Mouse (Mus musculus): Measurements from ENCODE around the gene Tmem231. TPM values are rescaled to one million over a fixed set of nuclear protein-coding genes. Genes with fewer than 3 reads are reported as not detected.

Gene Tmem231
- polyA plus RNA-seq, 1 experiment from 2014 or later: 8.2 TPM

DNA sequence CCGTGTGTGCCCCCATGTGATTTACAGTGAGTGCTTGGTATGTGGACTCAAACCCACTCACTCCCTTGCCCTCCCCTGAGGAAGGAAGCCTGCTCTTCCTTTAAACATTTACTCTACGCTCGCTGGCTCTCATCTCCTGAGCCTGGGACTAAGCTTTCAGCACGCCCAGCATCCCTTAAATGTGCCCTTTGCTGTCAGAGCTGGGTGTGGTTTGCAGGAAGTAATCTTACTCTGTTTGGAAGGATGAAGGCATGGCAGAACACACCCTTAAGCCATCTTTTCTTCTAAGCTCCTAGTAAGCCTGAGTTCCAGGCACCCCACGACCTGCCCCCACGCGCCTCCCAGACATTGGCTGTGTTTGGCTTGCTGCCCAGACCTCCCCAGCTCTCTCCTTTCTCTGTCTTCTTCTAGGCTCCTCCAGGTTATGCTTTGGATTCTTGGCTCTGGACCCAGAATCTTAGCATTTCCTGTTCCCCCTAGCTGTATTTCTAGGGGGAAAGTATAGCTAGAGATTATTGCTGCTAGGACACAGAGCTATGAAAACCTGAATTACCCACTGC lies 45.5 kb downstream of the Tmem231 start:
- WGBS: 51% methylated on average over 7 of the region's 7 CpGs
- H3K27ac ChIP-seq: no peak overlapping the region
- peaks cover 18% of the 10 kb centered on the region for H3K4me1 ChIP-seq
- no peak overlapping the region for H3K4me3 ChIP-seq
- peaks cover 57% of the 10 kb centered on the region for H3K27me3 ChIP-seq (ENCODE audit: insufficient read depth, poor library complexity, severe bottlenecking)
- H3K36me3 ChIP-seq: no peaks in the 10 kb centered on the region
- no peaks in the 10 kb centered on the region for H3K9me3 ChIP-seq
- DNase-seq (ENCODE audit: low spot score): no peak

GRCm38 (mm10) chr8:111887479-111887878 lies 46.2 kb downstream of the Tmem231 start:
- no peak overlapping the region for H3K4me3 ChIP-seq
- no peaks in the 10 kb centered on the region for H3K9me3 ChIP-seq
- H3K36me3 ChIP-seq: no peaks in the 10 kb centered on the region
- no peak overlapping the region for H3K27ac ChIP-seq
- H3K27me3 ChIP-seq (ENCODE audit: insufficient read depth, poor library complexity, severe bottlenecking): peaks cover 56% of the 10 kb centered on the region
- 70% methylated on average over 1 of the region's 1 CpGs for WGBS
- peaks cover 18% of the 10 kb centered on the region for H3K4me1 ChIP-seq
- DNase-seq (ENCODE audit: low spot score): no peak

DNA sequence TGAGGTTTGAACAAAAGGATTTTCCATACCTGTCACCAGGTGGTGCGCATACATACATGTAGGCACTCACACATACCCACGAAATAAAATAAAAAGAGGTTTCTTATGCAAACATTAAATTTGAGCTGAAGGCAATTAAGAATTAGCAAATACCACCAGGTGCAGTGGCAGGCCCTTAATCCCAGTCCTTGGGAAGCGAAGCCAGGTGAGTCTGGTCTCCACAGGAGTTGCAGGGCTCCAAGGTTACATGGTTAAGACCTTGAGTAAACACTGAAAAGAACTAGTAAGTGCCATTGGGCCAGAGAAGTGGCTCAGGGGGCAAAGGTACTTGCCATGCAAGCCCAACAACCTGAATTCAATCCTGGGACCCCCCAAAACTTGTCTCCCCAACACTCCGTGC lies 50.1 kb downstream of the Tmem231 start:
- no peaks in the 10 kb centered on the region for H3K4me1 ChIP-seq
- H3K9me3 ChIP-seq: no peaks in the 10 kb centered on the region
- H3K36me3 ChIP-seq: no peaks in the 10 kb centered on the region
- H3K4me3 ChIP-seq: no peak overlapping the region
- WGBS: 79% methylated on average over 4 of the region's 4 CpGs
- no peak for DNase-seq (ENCODE audit: low spot score)
- H3K27ac ChIP-seq: no peak overlapping the region
- H3K27me3 ChIP-seq (ENCODE audit: insufficient read depth, poor library complexity, severe bottlenecking): peaks cover 20% of the 10 kb centered on the region

GRCm38 (mm10) chr8:111881591-111881990 lies 52.1 kb downstream of the Tmem231 start:
- H3K4me3 ChIP-seq: no peak overlapping the region
- no peaks in the 10 kb centered on the region for H3K9me3 ChIP-seq
- H3K4me1 ChIP-seq: no peaks in the 10 kb centered on the region
- DNase-seq (ENCODE audit: low spot score): no peak
- WGBS: 5% methylated on average over 2 of the region's 2 CpGs
- no peak overlapping the region for H3K27ac ChIP-seq
- H3K27me3 ChIP-seq (ENCODE audit: insufficient read depth, poor library complexity, severe bottlenecking): peaks cover 7% of the 10 kb centered on the region
- no peaks in the 10 kb centered on the region for H3K36me3 ChIP-seq

- Histone ChIP-seq H3K4me1 (peaks cover 8% of the 10 kb centered on the region; the same call in 1 of the 2 replicates), H3K36me3 (no peaks in the 10 kb centered on the region), H3K27me3 (ENCODE audit: insufficient read depth, poor library complexity, severe bottlenecking) (no peaks in the 10 kb centered on the region), H3K9me3 (no peaks in the 10 kb centered on the region), H3K27ac (no peak overlapping the region), H3K4me3 (no peak overlapping the region)
- 68% methylated on average over 9 of the region's 9 CpGs for WGBS
- no peak for DNase-seq (ENCODE audit: low spot score)
Measured at GRCm38 (mm10) chr8:111877711-111878110, 56.0 kb downstream of the Tmem231 start.

DNA sequence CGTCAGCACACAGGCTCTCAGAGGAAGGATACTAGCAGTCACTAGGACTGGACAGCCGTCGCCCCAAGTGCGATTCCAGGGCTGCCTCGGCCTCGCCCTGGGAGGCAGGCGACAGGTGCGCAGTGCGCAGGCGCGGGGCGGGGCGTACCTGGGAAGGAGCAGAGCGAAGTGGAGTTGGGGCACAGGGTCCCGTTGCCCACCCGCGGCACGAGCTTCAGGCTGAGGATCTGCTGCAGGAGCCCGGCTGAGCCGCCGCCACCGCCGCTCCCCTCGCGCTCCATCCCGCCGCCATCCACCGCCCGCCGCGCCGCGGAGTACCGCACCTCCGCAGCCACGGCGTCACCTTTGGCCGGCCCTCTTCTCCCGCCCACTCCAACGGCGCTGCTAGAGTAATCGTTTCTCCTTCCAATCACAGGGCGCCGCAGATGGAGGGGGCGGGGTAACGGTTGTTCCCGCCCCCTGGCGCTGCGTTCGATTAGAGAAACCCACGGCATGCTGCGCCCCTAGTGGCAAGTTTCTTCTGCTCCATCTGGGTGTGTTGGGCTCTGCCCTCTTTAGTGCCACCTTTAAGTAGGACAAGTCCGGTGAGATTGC lies 57.2 kb downstream of the Tmem231 start, which contains the start of gene Tmem170:
Gene Tmem170 (minus strand): TSS at position 396 of the 594 bp plus-strand sequence.
- Histone ChIP-seq H3K4me3 (peak within 1 kb of the TSS; percentile 84), H3K27me3 (ENCODE audit: insufficient read depth, poor library complexity, severe bottlenecking) (no peaks in the 10 kb centered on the region), H3K9me3 (no peaks in the 10 kb centered on the region), H3K4me1 (peaks cover 11% of the 10 kb centered on the region; the same call in 1 of the 2 replicates), H3K27ac (peak within 1 kb of the TSS; percentile 96), H3K36me3 (no peaks in the 10 kb centered on the region)
- under 1% methylated on average over 51 of the region's 53 CpGs for WGBS
- peak; percentile 99 for DNase-seq (ENCODE audit: low spot score)

- Histone ChIP-seq H3K4me3 (peak overlapping the region; percentile 84), H3K27me3 (ENCODE audit: insufficient read depth, poor library complexity, severe bottlenecking) (no peaks in the 10 kb centered on the region), H3K9me3 (no peaks in the 10 kb centered on the region), H3K36me3 (no peaks in the 10 kb centered on the region), H3K27ac (peak overlapping the region; percentile 96), H3K4me1 (peaks cover 11% of the 10 kb centered on the region; the same call in 1 of the 2 replicates)
- 19% methylated on average over 9 of the region's 9 CpGs for WGBS
- DNase-seq (ENCODE audit: low spot score): no peak
Measured at GRCm38 (mm10) chr8:111875758-111876157, 57.9 kb downstream of the Tmem231 start.

- peaks cover 11% of the 10 kb centered on the region; the same call in 1 of the 2 replicates for H3K4me1 ChIP-seq
- H3K9me3 ChIP-seq: no peaks in the 10 kb centered on the region
- no peak overlapping the region for H3K4me3 ChIP-seq
- DNase-seq (ENCODE audit: low spot score): no peak
- WGBS: 81% methylated on average over 3 of the region's 3 CpGs
- peaks cover 10% of the 10 kb centered on the region; the same call in 1 of the 2 replicates for H3K36me3 ChIP-seq
- no peaks in the 10 kb centered on the region for H3K27me3 ChIP-seq (ENCODE audit: insufficient read depth, poor library complexity, severe bottlenecking)
- no peak overlapping the region for H3K27ac ChIP-seq
Measured at GRCm38 (mm10) chr8:111871278-111871677, 62.4 kb downstream of the Tmem231 start.

GRCm38 (mm10) chr8:111870379-111870778 lies 63.3 kb downstream of the Tmem231 start:
- WGBS: 74% methylated on average over 3 of the region's 3 CpGs
- no peaks in the 10 kb centered on the region for H3K9me3 ChIP-seq

GRCm38 (mm10) chr8:111868664-111869063 lies 65.0 kb downstream of the Tmem231 start:
- Histone ChIP-seq H3K4me1 (0 out of 2 replicates have a peak, but pooled peaks cover 3% of the 10 kb centered on the region), H3K27me3 (ENCODE audit: insufficient read depth, poor library complexity, severe bottlenecking) (no peaks in the 10 kb centered on the region), H3K27ac (no peak overlapping the region), H3K36me3 (peaks cover 19% of the 10 kb centered on the region), H3K4me3 (no peak overlapping the region), H3K9me3 (no peaks in the 10 kb centered on the region)
- WGBS: 58% methylated on average over 2 of the region's 2 CpGs
- no peak for DNase-seq (ENCODE audit: low spot score)

More at GRCm38 (mm10) chr8:111870379-111870778, 63.3 kb downstream of the Tmem231 start:
- peaks cover 19% of the 10 kb centered on the region for H3K36me3 ChIP-seq
- no peak overlapping the region for H3K27ac ChIP-seq
- DNase-seq (ENCODE audit: low spot score): no peak
- H3K4me1 ChIP-seq: 0 out of 2 replicates have a peak, but pooled peaks cover 3% of the 10 kb centered on the region
- H3K27me3 ChIP-seq (ENCODE audit: insufficient read depth, poor library complexity, severe bottlenecking): no peaks in the 10 kb centered on the region
- no peak overlapping the region for H3K4me3 ChIP-seq

- WGBS: 81% methylated on average over 6 of the region's 6 CpGs
- Histone ChIP-seq H3K4me3 (no peak overlapping the region), H3K4me1 (no peaks in the 10 kb centered on the region), H3K27ac (no peak overlapping the region), H3K27me3 (ENCODE audit: insufficient read depth, poor library complexity, severe bottlenecking) (no peaks in the 10 kb centered on the region), H3K9me3 (no peaks in the 10 kb centered on the region), H3K36me3 (peaks cover 23% of the 10 kb centered on the region)
- DNase-seq (ENCODE audit: low spot score): no peak
Measured at GRCm38 (mm10) chr8:111865857-111866256, 67.8 kb downstream of the Tmem231 start.

- Histone ChIP-seq H3K27me3 (ENCODE audit: insufficient read depth, poor library complexity, severe bottlenecking) (no peaks in the 10 kb centered on the region), H3K36me3 (peaks cover 25% of the 10 kb centered on the region), H3K9me3 (no peaks in the 10 kb centered on the region), H3K27ac (no peak overlapping the region), H3K4me3 (no peak overlapping the region), H3K4me1 (no peaks in the 10 kb centered on the region)
- DNase-seq (ENCODE audit: low spot score): no peak
- WGBS: 84% methylated on average over 8 of the region's 8 CpGs
Measured at GRCm38 (mm10) chr8:111865130-111865852, 68.4 kb downstream of the Tmem231 start.

DNA sequence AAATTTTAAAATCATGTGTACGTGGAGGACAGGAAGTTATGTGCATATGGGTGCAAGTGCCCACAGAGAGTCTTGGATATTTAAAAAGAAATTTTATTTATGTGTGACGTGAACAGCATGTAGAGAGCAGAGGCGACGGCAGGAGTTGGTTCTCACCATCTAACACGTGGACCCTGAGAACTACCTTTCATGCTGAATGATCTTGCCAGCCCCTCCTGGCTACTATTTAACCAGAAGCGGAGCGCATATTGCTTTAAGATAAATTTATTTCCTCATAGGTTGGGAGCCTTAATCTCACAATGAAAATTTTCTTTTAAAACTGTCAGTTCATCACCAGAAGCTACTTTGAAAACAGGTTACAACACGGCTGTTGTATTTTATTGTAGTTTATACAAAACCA lies 69.0 kb downstream of the Tmem231 start:
- Histone ChIP-seq H3K36me3 (peaks cover 22% of the 10 kb centered on the region), H3K27me3 (ENCODE audit: insufficient read depth, poor library complexity, severe bottlenecking) (no peaks in the 10 kb centered on the region), H3K9me3 (no peaks in the 10 kb centered on the region), H3K27ac (no peak overlapping the region), H3K4me1 (no peaks in the 10 kb centered on the region), H3K4me3 (no peak overlapping the region)
- 87% methylated on average over 8 of the region's 8 CpGs for WGBS
- no peak for DNase-seq (ENCODE audit: low spot score)
